ENCODE assay signal across 8 mouse cellular contexts in the genomic region with DNA sequence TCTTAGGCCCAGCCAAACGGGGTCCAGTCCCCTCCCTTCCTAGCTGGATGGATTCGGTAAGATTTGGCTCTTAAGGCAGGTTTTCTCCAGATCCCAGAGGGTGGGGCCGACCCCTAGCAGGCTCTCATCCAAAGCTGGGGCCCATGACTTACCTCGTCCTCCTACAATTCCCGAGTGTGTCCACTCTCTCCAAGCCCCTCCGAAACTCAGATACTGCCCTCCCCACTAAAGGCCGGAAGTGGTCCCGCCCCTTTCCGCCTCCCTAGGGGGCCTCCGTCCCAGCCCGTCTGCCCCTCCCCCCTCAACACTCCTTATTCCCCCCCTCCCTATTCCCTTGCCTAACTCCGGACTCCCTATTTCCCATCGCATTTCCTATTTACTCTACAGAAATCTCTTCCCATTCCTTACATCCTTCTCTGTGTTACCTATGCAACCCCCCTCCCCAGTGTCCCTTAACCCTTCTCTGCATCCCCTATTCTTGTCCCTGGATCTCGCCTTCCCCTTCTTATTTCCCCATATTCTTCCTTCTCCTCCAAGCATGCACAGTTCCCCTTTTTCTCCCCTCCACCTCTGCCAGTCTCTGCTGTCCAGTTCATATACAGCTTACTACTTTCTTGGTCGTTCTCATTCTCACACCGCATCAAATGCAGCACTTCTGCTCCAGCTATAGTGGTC. TPM values are rescaled to one million over a fixed set of nuclear protein-coding genes. Genes with fewer than 3 reads are reported as not detected.
DNase-seq lines count a peak whose midpoint lies in the region; ATAC-seq and TF ChIP-seq lines count a peak whose summit lies in the region.

No protein-coding gene starts in this region.

- no peak for TF ChIP-seq CTCF in bone marrow, adult 2 months (IDR thresholded peaks at IDR 0.05; ENCODE audit: control insufficient read depth, insufficient read depth, low read length)

- H3K4me2 ChIP-seq in forebrain, embryonic 14.5 days (ENCODE audit: low read length), result peak overlapping the region; percentile 54

- DNase-seq in forebrain, embryonic 14.5 days (ENCODE audit: low spot score), result peak; percentile 69
- peak; percentile 14 to 47 for DNase-seq in layer of hippocampus, postnatal 10 days (ENCODE audit: low spot score in 2 of 2)
- peak; percentile 31 for DNase-seq in lung, postnatal 36 days
- DNase-seq in right cerebral cortex, adult 18-20 months, result peak; percentile 7

- H3K36me3 ChIP-seq in forebrain, embryonic 14.5 days (ENCODE audit: control insufficient read depth, insufficient read depth, low read length), result peaks cover 30% of the 10 kb centered on the region; the same call in 1 of the 2 replicates

- H3K27me3 ChIP-seq in forebrain, embryonic 14.5 days (replicated peaks; ENCODE audit: control insufficient read depth, insufficient read depth, low read length), result no peaks in the 10 kb centered on the region

- no peaks in the 10 kb centered on the region for H3K4me1 ChIP-seq in bone marrow, adult 2 months (ENCODE audit: control insufficient read depth, insufficient read depth, low read length)
- H3K4me1 ChIP-seq in forebrain, embryonic 14.5 days (ENCODE audit: control insufficient read depth, insufficient read depth, low read length), result no peaks in the 10 kb centered on the region

- H3K9ac ChIP-seq in forebrain, embryonic 14.5 days (ENCODE audit: low read length), result peak overlapping the region; percentile 62

- WGBS in bone marrow, adult 2 months, result 16% methylated on average over 16 of the region's 16 CpGs
- 31% methylated on average over 16 of the region's 16 CpGs for WGBS in forebrain, embryonic 14.5 days

- no peaks in the 10 kb centered on the region for H3K9me3 ChIP-seq in forebrain, embryonic 14.5 days (replicated peaks; ENCODE audit: control insufficient read depth, low read length)

- no peak for TF ChIP-seq POLR2A in bone marrow, adult 2 months (IDR thresholded peaks at IDR 0.05; ENCODE audit: borderline replicate concordance, control insufficient read depth, low read depth, low read length)

- H3K27ac ChIP-seq in bone marrow, adult 2 months (ENCODE audit: control insufficient read depth, insufficient read depth, low read depth, low read length, poor library complexity), result no peak overlapping the region
- H3K27ac ChIP-seq in forebrain, embryonic 14.5 days (ENCODE audit: low read depth, low read length), result peak overlapping the region; percentile 68

- peak overlapping the region; percentile 54 for H3K4me3 ChIP-seq in bone marrow, adult 2 months (replicated peaks; ENCODE audit: control insufficient read depth, low read depth, low read length)
- peak overlapping the region; percentile 40 for H3K4me3 ChIP-seq in forebrain, embryonic 14.5 days (ENCODE audit: low read depth, low read length)

- peak; percentile 4 for ATAC-seq in CD4-positive, CD25-positive, alpha-beta regulatory T cell, adult 4 months
- peak; percentile 62 for ATAC-seq in forebrain, embryonic 14.5 days
- ATAC-seq in hematopoietic stem cell, adult 5-6 weeks (replicated peaks in 1 of 2; ENCODE audit: insufficient read depth in 1 of 2, low FRiP score in 2 of 2, low TSS enrichment in 1 of 2, low read depth in 1 of 2, poor library complexity in 2 of 2, severe bottlenecking in 2 of 2), result peak; percentile 37 to 51
- ATAC-seq in activated CD4-positive, CD25-positive, alpha-beta regulatory T cell, adult 4 months, result no peak

RNA-seq across cellular contexts. Expression of a gene that starts 0.5 kb away (rescaled TPM):
- polyA plus RNA-seq in CD4-positive, CD25-positive, alpha-beta regulatory T cell, adult 4 months (2017; shearing (Covaris generic)), result 10 to 100 TPM; 23.0 to 40.4 TPM
- polyA plus RNA-seq in bone marrow, adult 2 months (2011; ENCODE audit: insufficient read depth, insufficient read length, low replicate concordance, missing spikeins), result 6.8 and 8.3 TPM in 2 replicates
- polyA plus RNA-seq in forebrain, embryonic 14.5 days (2014; fragmentation: Nextera tagmentation; extraction: Ambion mirVana), result 381 and 391 TPM in 2 replicates
- total RNA-seq in hematopoietic stem cell, adult 5-6 weeks (2017), result 14.5 and 22.4 TPM in 2 replicates
- 100 to 1,000 TPM in 1 of 2 experiments, 10 to 100 TPM in 1; 88.0 to 109 TPM for total RNA-seq in layer of hippocampus, postnatal 10 days (2021)
- 10 to 100 TPM; 17.3 to 30.3 TPM for polyA plus RNA-seq in activated CD4-positive, CD25-positive, alpha-beta regulatory T cell, adult 4 months (2017; shearing (Covaris generic))

Comparison
In these comparisons a context has a peak if more than half of its experiments do, and no peak if none do; other contexts are left out.
1. DNase-seq: peak in every context shown above with its lines; median percentile 69 in forebrain, embryonic 14.5 days; 31 in lung, postnatal 36 days; 30 in layer of hippocampus, postnatal 10 days; 7 in right cerebral cortex, adult 18-20 months.